Mouse (Mus musculus): ENCODE data around the gene Slc35g3.

- TF ChIP-seq CTCF (IDR thresholded peaks at IDR 0.05; ENCODE audit: low read depth) (no peak), EP300 (IDR thresholded peaks at IDR 0.05; ENCODE audit: low read depth) (no peak)
These were observed 5.3 kb upstream of the Slc35g3 start for GRCm38 (mm10) chr11:69766872-69767624.

Data from heart, postnatal 0 days (tissue).